Mouse (Mus musculus): ENCODE measurements around the gene Rnf26. TPM values are rescaled to one million over a fixed set of nuclear protein-coding genes. Genes with fewer than 3 reads are reported as not detected.

The Rnf26 gene
- 36.9 and 44.7 TPM in 2 replicates for polyA plus RNA-seq (2012)

- TF ChIP-seq GATA1 (IDR thresholded peaks at IDR 0.05; ENCODE audit: low read length), result no peak
These were observed at the start of gene Rnf26, which contains the start of gene Gm49380 for GRCm38 (mm10) chr9:44113105-44113789. Gene Rnf26 (minus strand): TSS chr9:44113517. Gene Gm49380 (minus strand): TSS chr9:44113500.

- TF ChIP-seq GATA1 (IDR thresholded peaks at IDR 0.05; ENCODE audit: low read length), result no peak
These were observed 46.6 kb upstream of the Rnf26 start for GRCm38 (mm10) chr9:44159886-44160285.

GRCm38 (mm10) chr9:44147290-44147689 lies 34.0 kb upstream of the Rnf26 start:
- no peak for TF ChIP-seq GATA1 (IDR thresholded peaks at IDR 0.05; ENCODE audit: low read length)

GRCm38 (mm10) chr9:44144718-44145060 lies 31.4 kb upstream of the Rnf26 start:
- no peak for TF ChIP-seq GATA1 (IDR thresholded peaks at IDR 0.05; ENCODE audit: low read length)

GRCm38 (mm10) chr9:44144023-44144717 lies 30.9 kb upstream of the Rnf26 start:
- no peak for TF ChIP-seq GATA1 (IDR thresholded peaks at IDR 0.05; ENCODE audit: low read length)

GRCm38 (mm10) chr9:44143421-44143820 lies 30.1 kb upstream of the Rnf26 start:
- TF ChIP-seq GATA1 (IDR thresholded peaks at IDR 0.05; ENCODE audit: low read length), result no peak

- no peak for TF ChIP-seq GATA1 (IDR thresholded peaks at IDR 0.05; ENCODE audit: low read length)
These were observed 28.6 kb upstream of the Rnf26 start for GRCm38 (mm10) chr9:44141951-44142350.

GRCm38 (mm10) chr9:44137846-44138245 lies 24.5 kb upstream of the Rnf26 start:
- TF ChIP-seq GATA1 (IDR thresholded peaks at IDR 0.05; ENCODE audit: low read length), result no peak

GRCm38 (mm10) chr9:44135731-44136411 lies 22.6 kb upstream of the Rnf26 start:
- TF ChIP-seq GATA1 (IDR thresholded peaks at IDR 0.05; ENCODE audit: low read length), result no peak

GRCm38 (mm10) chr9:44134851-44135730 lies 21.8 kb upstream of the Rnf26 start:
- no peak for TF ChIP-seq GATA1 (IDR thresholded peaks at IDR 0.05; ENCODE audit: low read length)

- no peak for TF ChIP-seq GATA1 (IDR thresholded peaks at IDR 0.05; ENCODE audit: low read length)
These were observed 21.0 kb upstream of the Rnf26 start, which contains the start of gene Mcam for GRCm38 (mm10) chr9:44134101-44134850. Gene Mcam (plus strand): TSS chr9:44134469.

- TF ChIP-seq GATA1 (IDR thresholded peaks at IDR 0.05; ENCODE audit: low read length), result no peak
These were observed 20.0 kb upstream of the Rnf26 start for GRCm38 (mm10) chr9:44133287-44133686.

GRCm38 (mm10) chr9:44132200-44132599 lies 18.9 kb upstream of the Rnf26 start:
- TF ChIP-seq GATA1 (IDR thresholded peaks at IDR 0.05; ENCODE audit: low read length), result no peak

- TF ChIP-seq GATA1 (IDR thresholded peaks at IDR 0.05; ENCODE audit: low read length), result no peak
These were observed 17.9 kb upstream of the Rnf26 start for GRCm38 (mm10) chr9:44131276-44131590.

Measured in G1E-ER4 (cell line).